ENCODE assay signal across 10 mouse cellular contexts in genomic region chr3:153661927-153662326, GRCm38 (mm10).
DNase-seq lines count a peak whose midpoint lies in the region; ATAC-seq and TF ChIP-seq lines count a peak whose summit lies in the region.
"Had no signal": no experiment of that assay in that cellular context is flagged by ENCODE, and none has a peak within 500 bp of the region (broad histone marks: within the 10 kb centered on the region; RNA-seq: fewer than 3 reads in every experiment).

No protein-coding gene starts in this region.

- ATAC-seq in forebrain, embryonic 14.5 days = 0 out of 2 replicates have a peak, but pooled peaks have one; percentile 21
- no peak for ATAC-seq in forebrain, embryonic 13.5 days
- ATAC-seq in stomach, postnatal 0 days (ENCODE audit: low FRiP score, low TSS enrichment) = no peak
- no peak for ATAC-seq in intestine, embryonic 15.5 days
- ATAC-seq in midbrain, embryonic 15.5 days (replicated peaks) = no peak

- H3K4me2 ChIP-seq in forebrain, embryonic 14.5 days (ENCODE audit: low read length) = no peak overlapping the region
- H3K4me2 ChIP-seq in forebrain, embryonic 13.5 days = no peak overlapping the region
- H3K4me2 ChIP-seq in stomach, postnatal 0 days (replicated peaks; ENCODE audit: low read depth) = no peak overlapping the region
- H3K4me2 ChIP-seq in intestine, embryonic 15.5 days (replicated peaks) = no peak overlapping the region
- no peak overlapping the region for H3K4me2 ChIP-seq in midbrain, embryonic 15.5 days
- H3K4me2 ChIP-seq: embryonic facial prominence, embryonic 12.5 days; midbrain, embryonic 11.5 days had no signal

- peaks cover 24% of the 10 kb centered on the region for H3K4me1 ChIP-seq in forebrain, embryonic 14.5 days (ENCODE audit: control insufficient read depth, insufficient read depth, low read length)
- H3K4me1 ChIP-seq in forebrain, embryonic 13.5 days = peaks cover 56% of the 10 kb centered on the region
- H3K4me1 ChIP-seq in stomach, postnatal 0 days (replicated peaks; ENCODE audit: control insufficient read depth, insufficient read depth) = no peaks in the 10 kb centered on the region; the same call in 1 of the 2 replicates
- no peaks in the 10 kb centered on the region for H3K4me1 ChIP-seq in intestine, embryonic 15.5 days (replicated peaks)
- peaks cover 30% of the 10 kb centered on the region for H3K4me1 ChIP-seq in midbrain, embryonic 15.5 days

- H3K9ac ChIP-seq in forebrain, embryonic 14.5 days (ENCODE audit: low read length) = no peak overlapping the region; the same call in 1 of the 2 replicates
- H3K9ac ChIP-seq in forebrain, embryonic 13.5 days = no peak overlapping the region
- no peak overlapping the region for H3K9ac ChIP-seq in stomach, postnatal 0 days (ENCODE audit: low read length)
- H3K9ac ChIP-seq in intestine, embryonic 15.5 days = no peak overlapping the region
- no peak overlapping the region for H3K9ac ChIP-seq in midbrain, embryonic 15.5 days
- H3K9ac ChIP-seq: embryonic facial prominence, embryonic 12.5 days had no signal

- no peak overlapping the region for H3K27ac ChIP-seq in forebrain, embryonic 14.5 days (ENCODE audit: low read depth, low read length)
- no peak overlapping the region for H3K27ac ChIP-seq in forebrain, embryonic 13.5 days
- no peak overlapping the region for H3K27ac ChIP-seq in left cerebral cortex, adult 2 months
- H3K27ac ChIP-seq in stomach, postnatal 0 days (replicated peaks) = no peak overlapping the region
- H3K27ac ChIP-seq in intestine, embryonic 15.5 days = no peak overlapping the region
- H3K27ac ChIP-seq in midbrain, embryonic 15.5 days = no peak overlapping the region
- H3K27ac ChIP-seq: embryonic facial prominence, embryonic 12.5 days had no signal

- peak; percentile 67 for DNase-seq in forebrain, embryonic 14.5 days (ENCODE audit: low spot score)
- DNase-seq in layer of hippocampus, adult 9-11 months = peak; percentile 66
- DNase-seq in layer of hippocampus, adult 9-10 months (ENCODE audit: low spot score) = no peak
- DNase-seq in left cerebral cortex, adult 2 months (ENCODE audit: extremely low spot score in 1 of 2, low spot score in 2 of 2) = peak; percentile 54 to 55
- peak; percentile 40 for DNase-seq in stomach, postnatal 0 days (ENCODE audit: low spot score)

- 43% methylated on average over 7 of the region's 7 CpGs for WGBS in forebrain, embryonic 14.5 days
- WGBS in forebrain, embryonic 13.5 days = 59% methylated on average over 7 of the region's 7 CpGs
- 57% methylated on average over 7 of the region's 7 CpGs for WGBS in stomach, postnatal 0 days
- WGBS in intestine, embryonic 15.5 days = 88% methylated on average over 7 of the region's 7 CpGs
- 63% methylated on average over 7 of the region's 7 CpGs for WGBS in midbrain, embryonic 15.5 days

- no peak overlapping the region for H3K4me3 ChIP-seq in forebrain, embryonic 14.5 days (ENCODE audit: low read depth, low read length)
- no peak overlapping the region for H3K4me3 ChIP-seq in forebrain, embryonic 13.5 days
- H3K4me3 ChIP-seq in left cerebral cortex, adult 2 months = no peak overlapping the region
- H3K4me3 ChIP-seq in stomach, postnatal 0 days (ENCODE audit: low read depth, low read length) = no peak overlapping the region
- no peak overlapping the region for H3K4me3 ChIP-seq in intestine, embryonic 15.5 days (replicated peaks)
- no peak overlapping the region for H3K4me3 ChIP-seq in midbrain, embryonic 15.5 days
- H3K4me3 ChIP-seq: embryonic facial prominence, embryonic 12.5 days had no signal

- TF ChIP-seq EP300 in stomach, postnatal 0 days (optimal IDR thresholded peaks at IDR 0.05) = no peak

- no peak for TF ChIP-seq CTCF in left cerebral cortex, adult 2 months (IDR thresholded peaks at IDR 0.05)
- no peak for TF ChIP-seq CTCF in stomach, postnatal 0 days (IDR thresholded peaks at IDR 0.05; ENCODE audit: low read depth)

- no peaks in the 10 kb centered on the region for H3K27me3 ChIP-seq in forebrain, embryonic 14.5 days (replicated peaks; ENCODE audit: control insufficient read depth, insufficient read depth, low read length)
- no peaks in the 10 kb centered on the region for H3K27me3 ChIP-seq in forebrain, embryonic 13.5 days
- H3K27me3 ChIP-seq in stomach, postnatal 0 days (ENCODE audit: control insufficient read depth, insufficient read depth, low read length) = no peaks in the 10 kb centered on the region
- H3K27me3 ChIP-seq in intestine, embryonic 15.5 days (replicated peaks) = no peaks in the 10 kb centered on the region
- H3K27me3 ChIP-seq in midbrain, embryonic 15.5 days (replicated peaks) = no peaks in the 10 kb centered on the region
- H3K27me3 ChIP-seq: embryonic facial prominence, embryonic 12.5 days had no signal

- intact Hi-C loops in left cerebral cortex, adult 2 months (cut with DNase I) = no loop called here

- H3K36me3 ChIP-seq in forebrain, embryonic 14.5 days (ENCODE audit: control insufficient read depth, insufficient read depth, low read length) = no peaks in the 10 kb centered on the region
- H3K36me3 ChIP-seq in forebrain, embryonic 13.5 days (ENCODE audit: poor library complexity, severe bottlenecking) = no peaks in the 10 kb centered on the region
- no peaks in the 10 kb centered on the region for H3K36me3 ChIP-seq in stomach, postnatal 0 days (ENCODE audit: control insufficient read depth, insufficient read depth, low read length)
- H3K36me3 ChIP-seq in intestine, embryonic 15.5 days = no peaks in the 10 kb centered on the region
- H3K36me3 ChIP-seq in midbrain, embryonic 15.5 days (replicated peaks) = no peaks in the 10 kb centered on the region
- H3K36me3 ChIP-seq: embryonic facial prominence, embryonic 12.5 days had no signal

- no peaks in the 10 kb centered on the region for H3K9me3 ChIP-seq in forebrain, embryonic 14.5 days (replicated peaks; ENCODE audit: control insufficient read depth, low read length)
- no peaks in the 10 kb centered on the region for H3K9me3 ChIP-seq in forebrain, embryonic 13.5 days (replicated peaks)
- no peaks in the 10 kb centered on the region for H3K9me3 ChIP-seq in stomach, postnatal 0 days (ENCODE audit: control insufficient read depth, low read length)
- H3K9me3 ChIP-seq in intestine, embryonic 15.5 days = no peaks in the 10 kb centered on the region
- no peaks in the 10 kb centered on the region for H3K9me3 ChIP-seq in midbrain, embryonic 15.5 days
- H3K9me3 ChIP-seq: embryonic facial prominence, embryonic 12.5 days had no signal
